Mouse (Mus musculus) heart, embryonic 14.5 days (tissue): Measurements from ENCODE around the gene Eif3d. TPM values are rescaled to one million over a fixed set of nuclear protein-coding genes. Genes with fewer than 3 reads are reported as not detected.

Experiments
- ATAC-seq: fragments of 200-750 bp; cut with Nextera tagmentation; 2 replicates; pipeline ENCODE4 v1.8.0; 2017; ENCODE audit warnings: low read depth, moderate TSS enrichment; ENCODE audit not compliant: insufficient number of reproducible peaks, insufficient read depth, low FRiP score
- H3K27ac ChIP-seq, 2 experiments: fragments of 200-500 bp in 1 of 2; fragments of 300-500 bp in 1 of 2; sonication (generic) in 1 of 2; replicated peaks in 1 of 2; 2 replicates each; pipeline ENCODE4 v1.5.1; 2012 to 2014; ENCODE audit warnings: low read depth in 2 of 2, low read length in 2 of 2, control low read depth in 1 of 2, mild to moderate bottlenecking in 1 of 2, mixed read lengths in 1 of 2; ENCODE audit not compliant: control insufficient read depth in 1 of 2, insufficient read depth in 1 of 2
- H3K27me3 ChIP-seq: fragments of 300-500 bp; sonication (generic); 2 replicates; pipeline ENCODE4 v1.6.1; 2014; ENCODE audit warnings: mild to moderate bottlenecking, low read length, control low read depth; ENCODE audit not compliant: control insufficient read depth, insufficient read depth
- H3K36me3 ChIP-seq: fragments of 300-500 bp; sonication (generic); 2 replicates; pipeline ENCODE4 v1.6.1; 2014; ENCODE audit warnings: mild to moderate bottlenecking, control low read depth, low read length, mixed read lengths; ENCODE audit not compliant: control insufficient read depth, insufficient read depth
- H3K4me1 ChIP-seq, 2 experiments: fragments of 200-500 bp in 1 of 2; fragments of 300-500 bp in 1 of 2; sonication (generic) in 1 of 2; 2 replicates each; pipeline ENCODE4 v1.6.1; 2012 to 2014; ENCODE audit warnings: low read length in 2 of 2, control low read depth in 1 of 2, mixed read lengths in 1 of 2; ENCODE audit not compliant: control insufficient read depth in 2 of 2, insufficient read depth in 2 of 2
- H3K4me2 ChIP-seq: fragments of 300-500 bp; sonication (generic); 2 replicates; pipeline ENCODE4 v1.6.1; 2014; ENCODE audit warnings: mild to moderate bottlenecking, low read length
- H3K4me3 ChIP-seq, 2 experiments: fragments of 200-500 bp in 1 of 2; fragments of 300-500 bp in 1 of 2; sonication (generic) in 1 of 2; 2 replicates each; pipeline ENCODE4 v1.5.1; 2012 to 2014; ENCODE audit warnings: low read length in 2 of 2, mild to moderate bottlenecking in 2 of 2, control low read depth in 1 of 2, low read depth in 1 of 2, moderate library complexity in 1 of 2; ENCODE audit not compliant: control insufficient read depth in 1 of 2, insufficient read depth in 1 of 2
- H3K9ac ChIP-seq: fragments of 300-500 bp; sonication (generic); 2 replicates; pipeline ENCODE4 v1.6.1; 2014; ENCODE audit warnings: mild to moderate bottlenecking, low read length
- H3K9me3 ChIP-seq: fragments of 300-500 bp; sonication (generic); 2 replicates; pipeline ENCODE4 v1.6.1; 2016; ENCODE audit warnings: low read length, control low read depth; ENCODE audit not compliant: control insufficient read depth
- WGBS: fragments of 180-500 bp; shearing (Covaris S2); extraction: QIAGEN DNeasy Blood & Tissue Kit; methylation state at CpG from one replicate; pipeline ENCODE4 v1.1.7; 2014; 5-methylcytosine and 5-hydroxymethylcytosine counted together
- polyA plus RNA-seq: library from polyadenylated mRNA; unstranded; fragments of >200 nt; fragmentation: Nextera tagmentation; extraction: Ambion mirVana; gene quantifications from 2 replicates; pipeline ENCODE4 v1.2.1, GENCODE M21; 2014

Gene Eif3d
- polyA plus RNA-seq, 1 experiment from 2014 or later = 135 TPM

DNA sequence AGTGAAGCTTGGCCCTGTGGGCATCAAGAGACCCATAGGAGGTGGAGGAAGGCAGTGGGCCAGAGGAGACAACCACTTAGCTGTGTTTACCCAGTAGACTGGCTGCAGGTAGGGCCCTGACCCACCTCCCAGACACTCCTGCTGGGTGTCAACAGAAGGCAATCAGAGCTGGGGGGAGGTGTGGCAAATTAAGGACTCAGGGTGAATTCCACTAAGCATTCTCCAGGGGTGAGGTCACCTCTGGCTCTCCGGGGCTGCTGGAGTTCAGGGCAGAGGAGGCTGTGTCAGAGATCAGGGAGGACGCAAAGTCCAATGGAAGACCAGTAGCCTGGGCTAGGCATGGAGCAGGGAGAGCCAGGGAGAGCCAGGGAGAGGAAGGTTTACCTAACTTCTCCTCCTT, 59.5 kb downstream of the Eif3d start:
- no peaks in the 10 kb centered on the region for H3K9me3 ChIP-seq
- peak overlapping the region; percentile 53 to 75 for H3K27ac ChIP-seq
- WGBS = 10% methylated on average over 2 of the region's 2 CpGs
- peak overlapping the region; percentile 4; the same call in 1 of the 2 replicates for H3K4me2 ChIP-seq
- no peak overlapping the region for H3K4me3 ChIP-seq
- H3K27me3 ChIP-seq = no peaks in the 10 kb centered on the region
- peak; percentile 60; the same call in 1 of the 2 replicates for ATAC-seq
- H3K4me1 ChIP-seq = peaks cover 27 to 28% of the 10 kb centered on the region in 2 experiments
- peaks cover 28% of the 10 kb centered on the region for H3K36me3 ChIP-seq
- no peak overlapping the region for H3K9ac ChIP-seq

Other genes with a start within 250 kb of the Eif3d start
- gene Apol9b, start 241.8 kb downstream of the Eif3d start, polyA plus RNA-seq = not detected in 2 replicates
- gene Apol8, start 213.8 kb downstream of the Eif3d start, polyA plus RNA-seq = not detected in 2 replicates
- gene Myh9, start 128.6 kb downstream of the Eif3d start, polyA plus RNA-seq = 31.0 and 32.8 TPM in 2 replicates
- gene Txn2, start 41.8 kb downstream of the Eif3d start, polyA plus RNA-seq = 304 and 310 TPM in 2 replicates
- 0.55 TPM in 2 replicates for gene Foxred2, start 14.1 kb downstream of the Eif3d start, polyA plus RNA-seq
- gene Cacng2, start 149.2 kb upstream of the Eif3d start, polyA plus RNA-seq = not detected in 2 replicates
- gene Ift27, start 203.3 kb upstream of the Eif3d start, polyA plus RNA-seq = 44.7 and 48.7 TPM in 2 replicates
- 0.71 and 1.7 TPM in 2 replicates for gene Pvalb, start 235.6 kb upstream of the Eif3d start, polyA plus RNA-seq